Mouse (Mus musculus) forebrain, embryonic 11.5 days (tissue): ENCODE data around the gene Zfp182. TPM values are rescaled to one million over a fixed set of nuclear protein-coding genes. Genes with fewer than 3 reads are reported as not detected.

Experiments used
- ATAC-seq: fragments of 200-750 bp; cut with Nextera tagmentation; replicated peaks from 2 replicates; pipeline ENCODE4 v1.8.0; 2017; ENCODE audit warnings: moderate TSS enrichment; ENCODE audit not compliant: low FRiP score
- DNase-seq: peaks from one replicate; pipeline ENCODE4 v3.0.0-alpha.2; 2017; ENCODE audit warnings: low spot score
- H3K27ac ChIP-seq: fragments of 300-500 bp; sonication (generic); 2 replicates; pipeline ENCODE4 v1.5.1; 2014; ENCODE audit warnings: low read depth, low read length
- H3K27me3 ChIP-seq: fragments of 300-500 bp; sonication (generic); 2 replicates; pipeline ENCODE4 v1.6.1; 2014; ENCODE audit warnings: mild to moderate bottlenecking, low read length, mixed read lengths; ENCODE audit not compliant: control insufficient read depth, insufficient read depth
- H3K36me3 ChIP-seq: fragments of 300-500 bp; sonication (generic); 2 replicates; pipeline ENCODE4 v1.6.1; 2014; ENCODE audit warnings: mild to moderate bottlenecking, low read length, moderate library complexity, mixed read lengths; ENCODE audit not compliant: control insufficient read depth, insufficient read depth
- H3K4me1 ChIP-seq: fragments of 300-500 bp; sonication (generic); replicated peaks from 2 replicates; pipeline ENCODE4 v1.6.1; 2014; ENCODE audit warnings: low read length, mixed read lengths; ENCODE audit not compliant: control insufficient read depth, insufficient read depth
- H3K4me2 ChIP-seq: fragments of 300-500 bp; sonication (generic); 2 replicates; pipeline ENCODE4 v1.6.1; 2014; ENCODE audit warnings: low read depth, mild to moderate bottlenecking, low read length, moderate library complexity, mixed read lengths; ENCODE audit not compliant: severe bottlenecking
- H3K4me3 ChIP-seq: fragments of 300-500 bp; sonication (generic); 2 replicates; pipeline ENCODE4 v1.5.1; 2014; ENCODE audit warnings: low read depth, low read length
- H3K9ac ChIP-seq: fragments of 300-500 bp; sonication (generic); 2 replicates; pipeline ENCODE4 v1.6.1; 2014; ENCODE audit warnings: low read length
- H3K9me3 ChIP-seq: fragments of 300-500 bp; sonication (generic); 2 replicates; pipeline ENCODE4 v1.6.1; 2016; ENCODE audit warnings: low read length, mixed read lengths; ENCODE audit not compliant: control insufficient read depth
- WGBS: fragments of 180-500 bp; shearing (Covaris S2); extraction: QIAGEN DNeasy Blood & Tissue Kit; methylation state at CpG from one replicate; pipeline ENCODE4 v1.1.7; 2014; 5-methylcytosine and 5-hydroxymethylcytosine counted together
- polyA plus RNA-seq: library from polyadenylated mRNA; unstranded; fragments of >200 nt; fragmentation: Nextera tagmentation; extraction: Ambion mirVana; gene quantifications from 2 replicates; pipeline ENCODE4 v1.2.1, GENCODE M21; 2014

The Zfp182 gene
- 6.7 and 7.8 TPM in 2 replicates for polyA plus RNA-seq

DNA sequence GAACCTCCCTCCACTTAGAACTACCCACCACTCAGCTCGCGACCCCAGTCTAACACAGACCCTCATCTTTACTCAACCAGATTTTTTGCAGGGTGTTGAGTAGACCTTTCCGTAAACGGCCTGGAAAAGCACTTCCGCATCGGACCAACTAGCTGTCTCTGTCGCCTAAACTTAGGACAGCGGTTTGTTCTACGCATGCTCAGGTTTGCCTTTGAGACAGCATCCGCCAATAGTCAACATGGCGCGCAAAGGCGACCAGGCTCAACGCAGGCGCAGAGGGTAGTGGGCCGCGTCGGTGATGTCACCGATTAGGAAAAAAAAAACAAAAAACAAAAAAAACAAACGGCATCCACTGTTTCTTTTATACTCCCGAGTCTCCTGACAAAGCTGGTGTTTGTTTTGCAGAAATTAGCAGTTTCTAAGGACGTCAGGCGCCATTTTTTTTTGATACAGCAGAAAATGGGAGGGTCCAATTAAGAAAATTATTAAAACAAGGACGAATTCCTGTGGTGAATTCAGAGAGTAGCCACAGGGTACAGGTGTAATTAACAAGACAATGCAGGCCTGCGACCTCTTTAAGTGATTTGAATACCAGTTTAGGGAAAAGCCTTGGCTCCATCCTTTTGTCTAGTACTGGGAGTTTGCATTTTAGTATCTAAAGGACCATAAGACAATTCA lies at the start of gene Zfp182:
Gene Zfp182 (minus strand): TSS at position 451 of the 678 bp plus-strand sequence.
- H3K27ac ChIP-seq = no peak within 1 kb of the TSS
- no peaks in the 10 kb centered on the region for H3K36me3 ChIP-seq
- peak within 1 kb of the TSS; percentile 56 for H3K9ac ChIP-seq
- H3K4me1 ChIP-seq = no peaks in the 10 kb centered on the region
- H3K27me3 ChIP-seq = no peaks in the 10 kb centered on the region
- H3K4me2 ChIP-seq = peak within 1 kb of the TSS; percentile 47; the same call in 1 of the 2 replicates
- DNase-seq (peak; percentile 76), ATAC-seq (peak; percentile 96)
- 19% methylated on average over 25 of the region's 25 CpGs for WGBS
- H3K4me3 ChIP-seq = peak within 1 kb of the TSS; percentile 42
- no peaks in the 10 kb centered on the region for H3K9me3 ChIP-seq

DNA sequence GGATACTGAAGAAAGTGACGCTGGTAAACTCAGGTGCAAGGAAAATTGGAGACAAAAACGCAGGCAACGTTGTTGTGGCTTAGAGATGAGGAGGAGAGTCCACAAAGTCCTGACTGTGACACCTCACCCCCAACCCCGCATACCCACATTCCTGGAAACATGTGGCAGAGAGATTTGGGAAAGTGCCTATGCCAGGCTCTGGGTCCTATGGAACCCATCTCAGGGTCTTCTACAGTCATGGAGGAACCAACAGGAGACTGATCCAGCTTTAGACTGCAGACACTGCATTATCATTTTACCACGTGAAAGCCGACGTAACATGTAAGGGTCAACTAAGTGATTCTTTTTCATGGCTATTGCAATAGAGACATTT lies 27.7 kb upstream of the Zfp182 start:
- no peak overlapping the region for H3K9ac ChIP-seq
- 53% methylated on average over 7 of the region's 7 CpGs for WGBS

DNA sequence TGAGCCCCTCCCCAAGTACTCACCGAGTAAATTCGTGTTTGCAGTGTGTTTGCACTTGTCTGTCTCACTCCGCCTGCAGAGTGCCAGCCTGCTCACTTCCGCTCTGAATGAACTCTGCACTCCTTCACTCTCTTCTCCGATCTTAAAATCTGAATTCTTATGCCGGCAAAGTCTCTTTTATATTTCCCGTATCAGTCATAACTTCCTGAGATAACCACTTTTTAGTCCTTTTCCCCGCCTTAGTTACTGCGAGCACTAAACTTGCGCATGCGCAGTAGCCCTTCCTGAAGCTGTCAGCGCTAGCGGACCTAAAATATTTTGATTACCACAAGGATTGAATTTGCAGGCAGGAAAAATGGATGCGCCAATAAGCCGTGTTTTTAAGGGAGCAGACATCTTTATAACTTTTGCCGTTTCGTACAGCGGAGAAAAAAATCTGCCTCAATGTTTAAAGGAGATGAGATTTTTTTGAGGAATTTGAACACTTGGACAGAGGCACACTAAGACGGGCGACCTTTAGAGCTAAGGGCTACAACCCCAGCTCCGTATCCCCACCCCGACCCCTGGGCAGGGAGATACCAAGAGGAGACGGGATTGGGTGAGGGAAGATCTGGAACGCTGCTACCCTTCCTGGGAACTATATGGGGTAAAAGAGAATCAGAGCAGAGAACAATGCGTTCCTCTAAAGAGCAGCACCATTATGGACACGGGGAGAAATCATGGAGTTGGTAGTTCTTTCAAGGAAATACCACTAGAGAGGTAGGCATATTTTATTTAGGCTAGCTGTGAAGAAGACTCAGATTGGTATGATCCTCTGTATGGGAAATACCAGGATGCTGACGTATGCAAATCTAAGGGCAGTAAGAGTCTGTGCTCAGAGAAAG lies 27.1 kb upstream of the Zfp182 start, which contains the start of gene Zfp300:
Gene Zfp300 (minus strand): TSS at position 545 of the 884 bp plus-strand sequence.
- ATAC-seq = peak; percentile 91
- Histone ChIP-seq H3K4me1 (no peaks in the 10 kb centered on the region), H3K4me2 (peak within 1 kb of the TSS; percentile 45), H3K4me3 (peak within 1 kb of the TSS; percentile 39), H3K9ac (peak within 1 kb of the TSS; percentile 55), H3K36me3 (no peaks in the 10 kb centered on the region), H3K9me3 (no peaks in the 10 kb centered on the region), H3K27ac (peak within 1 kb of the TSS; percentile 31; the same call in 1 of the 2 replicates), H3K27me3 (no peaks in the 10 kb centered on the region)
- 21% methylated on average over 27 of the region's 27 CpGs for WGBS
- peak; percentile 69 for DNase-seq

More for the DNA sequence above, 27.7 kb upstream of the Zfp182 start:
- ATAC-seq = no peak; the same call in 1 of the 2 replicates
- H3K27me3 ChIP-seq = no peaks in the 10 kb centered on the region
- H3K36me3 ChIP-seq = no peaks in the 10 kb centered on the region
- no peaks in the 10 kb centered on the region for H3K4me1 ChIP-seq
- no peak overlapping the region for H3K27ac ChIP-seq
- no peaks in the 10 kb centered on the region for H3K9me3 ChIP-seq
- no peak for DNase-seq
- peak overlapping the region; percentile 39 for H3K4me3 ChIP-seq
- peak overlapping the region; percentile 45 for H3K4me2 ChIP-seq

DNA sequence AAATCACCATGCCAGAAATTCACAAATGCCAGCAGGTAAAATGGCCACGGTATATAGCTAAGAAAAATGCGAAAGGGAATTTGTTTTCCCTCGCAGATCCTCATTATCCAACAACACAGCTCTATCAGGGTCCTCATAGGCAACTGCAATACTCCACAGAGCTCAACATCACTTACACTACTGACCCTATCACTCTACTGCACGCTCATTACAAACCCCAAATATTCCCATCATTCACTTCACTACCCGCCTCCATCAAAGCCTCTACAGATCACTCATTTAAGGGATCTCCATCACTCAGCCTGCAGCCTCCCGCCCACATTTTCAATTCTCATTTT lies 26.5 kb upstream of the Zfp182 start:
- no peaks in the 10 kb centered on the region for H3K27me3 ChIP-seq
- H3K9ac ChIP-seq = peak overlapping the region; percentile 55
- H3K27ac ChIP-seq = no peak overlapping the region
- H3K36me3 ChIP-seq = no peaks in the 10 kb centered on the region
- WGBS = 37% methylated on average over 6 of the region's 6 CpGs
- H3K4me2 ChIP-seq = peak overlapping the region; percentile 45
- no peaks in the 10 kb centered on the region for H3K4me1 ChIP-seq
- peak overlapping the region; percentile 39 for H3K4me3 ChIP-seq
- DNase-seq = no peak
- peak; percentile 55 for ATAC-seq
- no peaks in the 10 kb centered on the region for H3K9me3 ChIP-seq

DNA sequence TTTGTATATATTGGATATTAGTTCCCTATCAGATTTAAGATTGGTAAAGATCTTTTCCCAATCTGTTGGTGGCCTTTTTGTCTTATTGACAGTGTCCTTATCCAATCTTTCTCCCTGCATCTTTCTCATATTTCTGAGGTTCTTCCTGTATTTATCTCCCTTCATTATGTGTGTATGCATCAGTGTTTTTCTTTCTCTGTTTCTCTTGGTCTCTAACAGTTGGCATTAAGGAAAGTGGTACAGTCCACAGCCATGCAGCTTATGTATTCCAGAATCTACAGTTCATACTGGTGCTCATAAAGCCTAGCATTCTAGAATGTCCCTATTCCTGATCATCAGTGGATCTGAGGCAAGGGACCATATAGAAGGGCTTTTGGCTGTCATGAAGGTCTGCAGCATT lies 6.0 kb upstream of the Zfp182 start, which contains the start of gene Spaca5:
Gene Spaca5 (plus strand): TSS at position 301 of the 400 bp plus-strand sequence.
- no peak within 1 kb of the TSS for H3K4me2 ChIP-seq
- H3K4me3 ChIP-seq = no peak within 1 kb of the TSS
- H3K9ac ChIP-seq = no peak within 1 kb of the TSS
- no peaks in the 10 kb centered on the region for H3K27me3 ChIP-seq
- DNase-seq (no peak), ATAC-seq (no peak)
- H3K4me1 ChIP-seq = no peaks in the 10 kb centered on the region
- H3K36me3 ChIP-seq = no peaks in the 10 kb centered on the region
- H3K9me3 ChIP-seq = no peaks in the 10 kb centered on the region
- no peak within 1 kb of the TSS for H3K27ac ChIP-seq

DNA sequence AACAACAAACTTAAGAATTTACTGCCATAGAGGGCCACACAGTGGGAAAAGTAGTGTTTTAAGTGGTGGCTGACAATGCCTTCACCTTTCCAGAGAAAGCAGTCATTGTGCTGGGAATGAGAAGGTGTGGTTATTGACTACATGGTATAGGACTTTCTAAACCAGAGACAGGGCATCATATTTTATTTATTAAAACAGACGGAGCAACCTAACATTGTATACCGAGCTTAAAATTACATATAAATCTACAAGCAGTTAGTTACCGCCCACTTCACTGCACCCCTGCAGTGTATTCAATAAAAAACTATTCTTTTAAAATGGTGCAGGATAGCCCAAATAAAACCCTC lies 401 bp upstream of the Zfp182 start:
- 72% methylated on average over 3 of the region's 3 CpGs for WGBS
- Histone ChIP-seq H3K27ac (no peak overlapping the region), H3K4me3 (no peak overlapping the region), H3K4me1 (no peaks in the 10 kb centered on the region), H3K9ac (peak overlapping the region; percentile 17; the same call in 1 of the 2 replicates), H3K9me3 (no peaks in the 10 kb centered on the region), H3K27me3 (no peaks in the 10 kb centered on the region), H3K36me3 (no peaks in the 10 kb centered on the region), H3K4me2 (peak overlapping the region; percentile 35; the same call in 1 of the 2 replicates)
- DNase-seq (no peak), ATAC-seq (0 out of 2 replicates have a peak, but pooled peaks have one; percentile 19)

DNA sequence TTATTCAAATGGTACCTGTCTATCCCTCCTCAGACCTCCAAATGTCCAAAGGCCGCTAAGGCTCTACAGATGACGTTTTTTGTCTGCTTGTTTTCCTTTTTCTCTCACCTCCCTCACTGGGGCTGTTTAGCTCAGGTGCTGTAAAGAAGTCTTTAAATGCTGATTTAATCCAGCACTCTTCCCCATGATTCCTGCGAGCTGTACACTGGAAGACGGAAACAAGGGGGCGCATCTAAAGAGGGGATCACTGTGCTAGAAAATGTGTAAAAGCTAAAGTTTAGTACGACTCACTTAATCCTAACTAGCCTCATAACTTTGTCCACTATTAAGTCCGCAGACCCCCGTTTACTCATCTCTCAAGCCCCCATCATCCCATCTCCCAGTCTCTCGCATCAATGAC lies 656 bp downstream of the Zfp182 start:
- H3K4me2 ChIP-seq = peak overlapping the region; percentile 47; the same call in 1 of the 2 replicates
- WGBS = 42% methylated on average over 9 of the region's 9 CpGs
- H3K27me3 ChIP-seq = no peaks in the 10 kb centered on the region
- no peak; the same call in 1 of the 2 replicates for ATAC-seq
- H3K4me3 ChIP-seq = peak overlapping the region; percentile 42
- no peaks in the 10 kb centered on the region for H3K4me1 ChIP-seq
- no peaks in the 10 kb centered on the region for H3K9me3 ChIP-seq
- H3K9ac ChIP-seq = peak overlapping the region; percentile 56
- DNase-seq = no peak
- H3K27ac ChIP-seq = no peak overlapping the region
- H3K36me3 ChIP-seq = no peaks in the 10 kb centered on the region

DNA sequence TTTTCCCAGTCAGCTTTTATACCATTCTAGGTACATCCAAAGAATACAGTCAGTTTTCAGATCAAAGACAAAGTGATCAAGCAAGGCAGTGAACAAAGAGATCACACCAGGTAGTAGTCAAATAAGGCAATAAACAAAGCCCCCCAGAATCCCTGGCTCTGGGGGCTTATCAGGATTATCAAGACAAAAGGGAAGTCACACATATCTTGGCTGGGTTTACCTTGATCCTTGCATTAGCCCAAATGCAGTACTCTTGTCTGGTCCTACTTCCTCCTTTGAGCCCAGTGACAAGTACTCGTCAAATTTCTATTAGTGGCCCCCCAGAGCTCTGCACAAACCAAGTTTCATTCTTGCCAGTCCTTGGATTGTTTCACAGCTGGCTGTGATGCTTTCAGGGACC lies 81.2 kb downstream of the Zfp182 start:
- Histone ChIP-seq H3K27me3 (no peaks in the 10 kb centered on the region), H3K36me3 (no peaks in the 10 kb centered on the region), H3K9ac (no peak overlapping the region), H3K9me3 (no peaks in the 10 kb centered on the region), H3K4me2 (no peak overlapping the region), H3K4me1 (no peaks in the 10 kb centered on the region), H3K4me3 (no peak overlapping the region), H3K27ac (no peak overlapping the region)
- no peak for ATAC-seq
- no peak for DNase-seq
- WGBS = 78% methylated on average over 1 of the region's 1 CpGs
